Mouse (Mus musculus) thymus, postnatal 10 days (tissue): ENCODE measurements at regions not wholly inside any gene's neighbourhood (a gene's known extent, or its start where the extent isn't known, plus 50 kb on each side); places are given as distances from the start of the nearest gene placed in this dataset.
A peak's percentile ranks its signal among the peaks of the same experiment; 100 is the strongest.

Experiments used
- DNase-seq, 2 experiments: peaks; one replicate each; pipeline ENCODE4 v3.0.0; 2021; ENCODE audit warnings: low spot score in 2 of 2

DNA sequence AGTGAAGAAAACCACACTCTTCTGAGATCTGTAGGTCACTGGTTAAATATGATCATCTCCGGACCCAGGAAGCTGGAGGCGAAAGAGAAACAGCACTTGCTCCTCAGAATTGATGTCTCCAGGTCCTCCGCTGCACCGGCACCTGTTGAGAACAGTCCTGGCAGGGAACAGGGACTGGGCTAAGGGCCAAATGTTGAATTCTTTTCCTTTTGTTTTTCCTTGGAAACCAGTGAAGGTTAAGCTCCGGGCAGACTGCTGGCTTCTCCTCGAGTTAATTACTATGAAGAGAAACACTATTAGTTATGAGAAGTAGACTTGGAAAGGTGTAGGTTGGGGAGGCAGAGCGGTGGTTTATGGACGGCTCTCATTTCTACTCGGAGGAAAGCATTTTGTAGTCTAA lies 242.7 kb downstream of the Rngtt start:
- no peak for DNase-seq

DNA sequence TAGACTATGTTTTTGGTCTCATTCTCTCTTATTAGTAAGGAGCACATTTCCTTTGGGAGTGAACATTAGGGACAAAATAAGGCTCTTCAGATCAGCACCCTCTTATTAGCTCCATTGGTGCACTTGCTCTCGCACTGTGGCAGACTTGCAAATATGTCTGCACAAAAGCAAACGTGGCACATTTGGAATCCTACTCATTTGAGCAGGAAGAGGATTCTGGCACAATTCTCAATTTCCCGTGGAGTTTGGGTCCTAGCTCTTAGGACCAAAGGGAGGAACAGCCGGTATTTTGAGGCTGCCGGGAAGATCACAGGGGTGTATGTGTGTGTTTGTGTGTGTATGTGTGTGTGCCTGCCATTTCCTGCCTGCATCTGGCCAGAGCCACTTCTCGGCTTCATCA lies 244.5 kb downstream of the Rngtt start:
- DNase-seq: no peak

DNA sequence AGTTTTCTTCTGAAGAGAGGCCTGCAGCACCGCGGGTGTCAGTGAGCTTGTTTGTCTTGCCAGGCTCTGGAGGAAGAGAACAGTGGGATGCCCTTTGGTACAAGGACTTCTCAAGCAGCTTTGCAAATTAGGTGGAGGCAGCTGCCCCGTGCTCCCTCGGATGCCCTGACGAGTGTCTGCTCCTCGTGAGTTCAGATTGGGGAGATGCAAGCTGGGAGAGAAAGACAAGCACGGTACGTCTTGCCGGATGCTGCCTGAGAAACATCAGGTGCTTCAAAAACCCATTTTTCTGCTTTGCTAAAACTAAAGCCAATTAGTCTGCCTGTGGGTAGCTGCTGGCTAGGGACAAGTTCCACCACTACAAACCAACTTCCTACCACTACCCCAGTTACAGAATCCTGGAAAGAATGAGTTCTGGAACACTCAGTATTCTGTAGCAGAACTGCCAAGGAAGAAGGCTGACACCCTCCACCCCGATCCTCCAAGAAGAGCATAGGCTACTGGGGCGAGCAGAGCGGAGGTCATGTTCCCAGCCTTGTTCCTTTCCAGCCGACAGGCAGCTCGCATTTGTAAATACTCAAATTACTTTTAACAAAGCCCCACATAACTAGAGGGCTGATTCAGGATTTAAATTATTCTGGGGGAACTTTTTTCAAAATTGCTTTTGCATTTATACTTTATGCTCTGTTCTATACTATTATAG lies 245.3 kb downstream of the Rngtt start:
- no peak for DNase-seq

DNA sequence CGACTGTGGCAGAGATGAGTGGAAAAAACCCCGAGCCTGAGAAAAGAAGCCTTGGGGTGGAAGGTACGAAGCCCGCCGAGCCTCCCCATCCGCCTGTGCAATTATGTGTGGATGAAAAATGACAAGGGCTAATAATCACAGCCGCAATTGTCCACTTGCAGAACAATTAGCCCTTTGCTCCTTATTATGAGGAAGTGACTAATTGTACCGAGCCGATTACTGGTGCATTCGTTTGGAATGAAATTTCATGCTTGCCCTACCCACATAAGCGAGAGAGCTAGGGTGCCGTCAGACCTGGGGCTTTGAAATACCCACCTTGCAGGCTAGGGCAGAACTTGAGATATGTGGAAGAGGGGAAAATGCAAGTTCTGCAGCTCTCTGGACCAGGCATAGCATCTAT lies 245.9 kb downstream of the Rngtt start:
- DNase-seq: no peak

DNA sequence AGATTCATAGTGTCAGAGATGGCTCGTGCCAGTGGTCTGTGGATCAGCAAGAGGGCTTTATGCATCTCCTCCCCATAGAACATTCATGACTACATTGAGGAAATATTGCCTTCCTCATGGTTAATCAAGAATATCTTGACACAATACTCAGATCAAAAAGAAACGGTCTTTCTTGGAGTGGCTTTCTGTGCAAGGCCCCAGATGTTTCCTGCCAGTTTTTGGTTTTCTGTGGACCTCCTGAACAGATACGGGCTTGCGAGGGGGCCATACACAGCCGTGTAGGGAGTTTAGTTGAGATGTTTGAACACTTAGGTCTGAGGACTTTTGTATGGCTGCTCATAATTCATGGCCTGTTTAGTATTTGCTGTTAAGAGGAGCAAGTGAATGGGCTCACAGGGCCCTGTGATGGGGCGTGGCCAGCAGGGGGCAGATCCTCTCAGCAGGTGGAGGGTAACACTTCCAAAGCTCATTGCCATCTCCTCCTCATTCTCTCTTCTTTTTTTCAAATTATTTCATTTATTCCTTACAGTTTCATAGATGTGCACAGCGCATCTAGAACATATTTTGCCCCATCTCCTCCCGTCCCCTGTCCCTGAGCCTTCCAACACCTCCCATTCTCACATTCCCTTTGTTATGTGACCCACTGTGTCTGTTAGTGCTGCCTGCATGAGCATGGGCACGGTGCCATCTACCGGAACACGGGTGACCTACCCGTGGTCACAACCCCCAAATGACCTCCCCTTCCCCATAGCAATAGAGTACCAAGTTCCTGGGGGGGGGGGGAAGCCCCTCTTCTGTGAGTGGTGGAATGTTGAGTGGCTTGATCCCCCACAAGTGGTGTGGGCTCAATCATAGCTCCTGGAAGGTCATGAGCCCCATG lies 246.8 kb downstream of the Rngtt start:
- peak; percentile 10 to 48 for DNase-seq

DNA sequence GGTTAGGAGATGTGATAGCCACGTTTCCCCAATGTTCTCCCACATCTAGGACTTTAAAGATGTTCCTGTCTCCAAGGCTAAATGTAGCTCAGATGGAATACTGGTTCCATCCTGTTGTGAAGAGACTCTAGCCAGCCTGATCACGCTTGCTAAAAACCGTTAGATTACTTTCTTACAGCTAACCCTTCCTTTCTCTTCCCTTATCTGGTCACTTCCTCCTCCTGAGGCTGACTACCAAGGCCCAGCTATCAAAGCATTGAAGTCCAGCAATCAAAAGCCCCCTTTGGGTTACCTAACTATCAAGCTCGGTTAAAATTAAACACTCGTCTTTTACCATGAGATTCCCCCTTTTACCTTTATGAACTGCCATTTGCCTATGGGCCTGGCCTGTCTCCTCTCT lies 260.2 kb downstream of the Rngtt start:
- no peak for DNase-seq

DNA sequence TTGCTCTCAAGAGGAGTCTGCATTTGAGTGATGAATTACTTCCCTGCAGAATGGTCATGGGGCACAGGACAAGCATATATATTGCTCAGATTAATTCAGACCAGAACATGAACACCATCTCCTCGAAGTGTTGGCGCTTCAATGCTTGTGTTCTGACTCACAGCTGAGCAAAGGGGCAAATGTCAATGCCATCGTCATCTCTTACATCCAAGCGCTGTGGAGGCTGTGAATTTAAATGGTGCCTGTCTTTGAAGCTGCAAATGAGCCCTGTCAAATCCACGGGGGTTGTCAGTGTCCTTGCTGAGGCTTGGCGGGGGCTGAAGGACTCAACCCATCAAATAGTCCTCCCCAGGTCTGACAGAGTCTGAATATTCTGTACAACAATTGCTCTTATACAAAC lies 261.2 kb downstream of the Rngtt start:
- no peak for DNase-seq

DNA sequence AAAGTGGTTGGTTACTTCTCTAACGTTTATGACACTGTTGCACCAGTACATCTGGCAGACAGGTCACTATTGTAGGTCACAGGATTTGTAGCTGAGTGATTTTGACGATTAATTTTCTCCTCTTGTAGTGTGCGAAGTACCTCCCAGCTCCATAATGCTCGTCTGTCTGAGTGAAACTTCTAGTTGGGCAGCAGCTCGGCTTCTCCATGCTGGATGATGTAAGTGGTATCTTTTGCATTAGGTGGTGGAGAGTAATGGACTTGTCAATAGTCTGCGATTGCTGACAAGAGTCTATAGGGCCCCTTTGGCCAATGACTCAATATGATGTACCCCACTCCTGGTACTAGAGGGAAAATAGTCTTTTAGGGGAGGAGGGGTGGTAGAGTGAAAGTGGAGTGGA lies 267.5 kb downstream of the Rngtt start:
- DNase-seq: no peak

DNA sequence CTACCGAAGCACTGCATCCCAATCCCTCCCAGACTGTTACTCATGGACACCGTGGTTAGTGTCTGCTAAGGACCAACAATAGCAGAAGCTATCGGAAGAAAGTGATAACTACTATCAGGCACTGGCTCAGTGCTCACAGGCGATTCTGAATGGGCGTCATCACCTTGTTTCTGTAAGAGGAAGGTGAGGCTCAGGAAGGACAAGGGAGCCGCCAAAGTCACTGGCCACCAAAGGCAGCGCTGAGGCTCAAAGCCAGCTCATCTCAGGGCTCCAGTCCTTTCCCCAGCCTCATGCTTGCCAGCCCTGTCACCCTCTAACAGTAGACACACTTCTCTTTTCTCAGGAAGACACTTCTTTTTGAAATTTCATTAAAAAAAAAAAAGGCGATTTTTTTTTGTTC lies 270.4 kb downstream of the Rngtt start:
- no peak for DNase-seq

DNA sequence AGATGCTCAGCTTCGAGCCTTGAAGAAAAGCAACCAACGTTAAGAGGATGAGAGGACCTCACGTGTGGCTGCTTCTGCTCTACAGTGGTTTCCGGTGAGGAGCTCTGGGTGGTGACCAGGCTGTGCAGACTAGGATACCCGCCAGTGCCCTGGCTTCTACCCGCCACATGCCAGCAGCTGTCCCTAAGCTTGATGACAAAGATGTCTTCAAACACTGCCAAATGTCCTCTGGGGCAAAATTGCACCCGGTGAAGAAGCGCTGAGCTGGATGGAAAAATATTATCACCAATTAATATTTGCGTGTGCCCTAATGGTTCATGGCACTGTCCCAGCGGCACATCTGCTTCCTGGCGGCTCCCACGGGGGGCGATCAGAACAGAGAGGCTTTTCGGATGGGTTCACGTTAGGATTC lies 271.1 kb downstream of the Rngtt start:
- DNase-seq: no peak

DNA sequence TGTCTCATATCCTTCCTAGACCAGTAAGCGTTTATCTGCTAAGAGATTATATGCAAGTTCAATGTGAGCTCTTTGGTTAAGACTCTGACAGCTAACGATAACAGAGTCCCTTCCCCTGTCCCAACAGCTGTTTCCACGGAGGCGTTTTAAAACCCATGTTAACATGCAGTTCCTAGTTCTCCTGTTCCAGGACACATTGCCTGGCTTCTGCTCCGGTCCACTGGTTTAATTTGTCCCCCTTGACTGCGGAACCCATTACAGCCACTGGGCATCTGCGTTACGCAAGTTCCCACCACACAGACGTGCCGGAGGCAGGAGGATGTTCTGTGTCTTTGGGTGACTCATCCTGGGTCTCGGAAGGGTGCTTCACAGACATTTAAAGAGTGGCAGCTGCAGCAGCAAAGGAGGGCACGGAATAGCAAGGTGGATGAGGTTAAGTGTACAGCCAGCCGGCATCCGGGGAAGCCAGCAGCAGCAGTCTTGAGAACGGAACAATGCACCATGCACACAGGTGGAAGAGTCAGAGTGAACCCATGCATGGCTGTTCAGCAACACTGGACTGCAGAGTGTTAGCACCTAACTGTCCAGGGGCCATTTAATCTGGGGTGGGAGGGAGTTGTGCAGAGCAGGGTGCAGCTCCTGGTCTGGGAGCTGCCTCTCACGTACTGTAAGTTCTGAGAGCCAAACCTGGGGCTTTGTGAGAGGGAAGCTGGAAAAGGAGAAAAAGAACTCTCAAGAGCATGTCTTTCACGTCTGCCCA lies 271.8 kb downstream of the Rngtt start:
- no peak for DNase-seq

DNA sequence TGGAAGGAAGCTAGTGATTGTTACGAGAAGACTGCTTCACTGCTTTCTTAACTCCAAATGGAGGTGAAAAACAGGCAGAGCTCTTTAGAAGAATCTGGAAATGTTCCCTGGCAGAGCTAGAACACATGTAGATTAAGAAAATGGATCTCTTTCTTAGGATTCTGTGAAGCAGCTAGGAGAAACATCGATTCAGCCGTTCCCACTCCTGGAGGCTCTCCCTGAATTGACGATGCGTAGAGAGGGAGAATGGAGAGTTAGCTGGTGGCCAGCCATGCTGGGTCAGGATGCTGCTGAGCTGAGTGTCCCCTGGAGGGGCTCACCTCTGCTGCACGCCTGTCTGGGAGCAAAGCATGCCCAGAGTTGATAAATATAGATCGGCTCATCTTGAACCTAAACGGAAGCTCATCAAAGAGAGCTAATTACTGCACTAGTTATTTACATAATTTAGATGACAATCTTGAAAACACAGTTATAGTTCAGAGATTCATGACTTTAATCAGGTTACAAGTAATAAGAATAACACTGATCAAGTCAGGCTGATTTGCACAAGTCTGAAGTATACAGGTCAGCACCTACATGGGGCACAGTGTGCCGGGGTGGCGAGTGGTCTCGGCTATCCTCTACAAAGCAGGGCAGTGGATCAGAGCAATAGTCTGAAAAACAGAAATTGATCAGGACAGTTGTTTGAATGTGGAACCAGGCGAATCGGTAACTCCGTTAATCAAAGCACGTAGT lies 273.0 kb downstream of the Rngtt start:
- DNase-seq: no peak

DNA sequence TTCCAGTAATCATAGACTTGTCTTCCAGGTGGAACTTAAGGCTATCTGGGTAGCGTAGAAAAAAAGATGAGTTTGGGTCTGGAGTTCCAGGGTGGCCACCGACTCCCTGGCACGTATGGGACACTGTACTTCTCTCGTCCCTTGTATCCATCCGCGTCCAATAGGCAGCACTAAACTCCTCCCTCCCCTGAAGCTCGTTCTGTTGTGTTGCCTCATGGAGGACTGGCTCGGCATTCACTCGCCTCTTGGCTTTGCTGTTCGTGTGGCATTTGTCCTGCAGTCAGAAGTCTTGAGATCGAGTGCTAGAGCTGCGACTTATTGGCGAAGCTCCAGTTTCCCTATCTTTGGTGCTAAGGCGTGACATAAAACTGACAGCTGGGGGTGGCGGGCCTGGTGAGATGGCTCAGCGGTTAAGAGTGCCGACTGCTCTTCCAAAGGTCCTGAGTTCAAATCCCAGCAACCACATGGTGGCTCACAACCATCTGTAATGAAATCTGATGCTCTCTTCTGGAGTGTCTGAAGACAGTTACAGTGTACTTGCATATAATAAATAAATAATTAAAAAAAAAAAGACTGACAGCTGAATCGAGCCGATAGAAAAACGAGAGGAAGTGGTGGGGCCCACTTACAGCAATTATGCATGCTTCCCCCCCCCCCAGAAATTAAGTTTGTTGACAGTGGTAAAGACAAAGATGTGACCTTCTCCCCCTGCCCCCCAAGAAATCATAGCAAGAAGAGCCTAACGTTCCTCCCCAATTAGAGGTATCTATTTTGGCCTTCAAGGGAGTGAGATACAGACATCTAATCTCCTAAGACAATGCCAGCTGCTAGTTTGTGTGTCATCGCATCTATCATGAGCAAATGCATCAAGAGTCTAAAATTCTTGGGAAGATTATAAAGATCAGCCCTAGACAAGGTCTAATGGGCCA lies 274.1 kb downstream of the Rngtt start:
- DNase-seq: no peak

DNA sequence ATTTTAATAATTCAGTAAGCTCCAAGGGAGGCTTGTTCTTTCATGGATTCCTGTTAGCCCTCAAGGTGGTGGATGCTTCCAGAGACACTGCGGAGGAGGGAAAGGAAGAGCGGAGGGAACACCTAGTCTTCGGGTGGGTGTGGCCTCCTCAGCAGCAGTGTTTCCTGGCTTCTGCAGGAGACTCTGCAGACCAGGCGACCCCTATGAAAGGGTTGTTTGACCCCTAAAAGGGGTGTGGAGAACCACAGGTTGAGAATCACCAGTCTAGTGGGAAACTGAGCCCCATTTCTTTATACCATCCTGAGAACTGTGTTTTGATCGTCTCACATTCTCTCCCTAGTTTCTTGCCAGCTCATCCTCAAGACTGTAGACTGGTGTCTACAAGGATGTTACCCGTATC lies 275.7 kb downstream of the Rngtt start:
- DNase-seq: no peak

DNA sequence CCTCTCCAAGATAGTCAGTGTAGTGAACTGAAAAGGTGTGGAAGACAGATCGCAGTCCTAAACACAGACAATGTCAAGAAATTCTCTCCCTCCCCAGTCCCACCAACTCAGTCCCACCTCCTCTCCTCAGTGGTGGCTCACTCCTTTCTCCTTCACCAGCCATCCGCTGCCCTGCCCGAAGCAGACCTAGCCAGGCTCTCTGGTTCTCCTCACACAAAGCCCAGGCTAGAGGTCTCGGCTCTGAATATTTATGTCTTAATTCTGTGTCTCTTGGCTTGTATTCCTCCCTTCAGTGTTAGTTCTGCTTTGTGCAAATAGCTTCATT lies 276.1 kb downstream of the Rngtt start:
- no peak for DNase-seq

DNA sequence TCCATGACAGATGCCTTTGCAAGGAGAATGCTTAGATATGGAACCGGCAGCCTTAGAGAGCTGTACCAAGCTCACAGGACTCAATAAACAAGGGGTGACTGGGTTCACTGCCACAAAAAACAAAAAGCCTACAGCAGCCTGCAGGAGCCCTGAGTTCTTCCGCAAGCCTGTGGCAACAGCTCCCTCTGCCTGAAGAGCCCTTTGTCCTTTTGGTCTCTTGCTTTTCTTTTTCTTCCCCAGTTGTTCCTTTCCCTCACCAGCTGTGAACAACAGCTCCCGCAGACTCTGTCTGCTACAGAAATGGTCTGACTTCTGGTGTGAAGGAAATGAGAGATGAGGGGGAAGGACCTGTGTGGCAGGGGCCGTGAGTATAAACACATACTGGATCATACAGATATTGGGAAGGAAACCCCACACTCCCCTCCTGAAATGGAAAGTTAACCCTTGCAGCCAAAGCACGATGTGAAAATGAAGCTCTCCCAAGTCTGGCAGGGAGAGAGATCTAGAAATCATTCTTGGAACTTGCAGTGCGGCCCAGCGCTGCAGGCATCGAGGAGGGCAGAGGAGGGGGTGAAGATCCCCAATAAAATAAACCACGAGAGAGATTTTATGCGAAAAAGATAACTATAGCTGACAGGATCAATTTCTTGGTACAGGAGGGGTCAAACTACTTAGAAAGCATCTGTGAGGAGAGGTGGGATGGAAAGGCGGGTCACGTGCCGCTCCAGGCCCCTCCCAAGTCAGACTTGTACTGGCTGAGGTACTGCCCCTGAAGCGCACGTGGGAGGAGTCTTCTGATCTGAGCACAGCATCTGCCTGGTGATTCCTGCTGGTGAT lies 276.7 kb downstream of the Rngtt start:
- peak in 1 of 2 experiments; percentile 46 for DNase-seq

DNA sequence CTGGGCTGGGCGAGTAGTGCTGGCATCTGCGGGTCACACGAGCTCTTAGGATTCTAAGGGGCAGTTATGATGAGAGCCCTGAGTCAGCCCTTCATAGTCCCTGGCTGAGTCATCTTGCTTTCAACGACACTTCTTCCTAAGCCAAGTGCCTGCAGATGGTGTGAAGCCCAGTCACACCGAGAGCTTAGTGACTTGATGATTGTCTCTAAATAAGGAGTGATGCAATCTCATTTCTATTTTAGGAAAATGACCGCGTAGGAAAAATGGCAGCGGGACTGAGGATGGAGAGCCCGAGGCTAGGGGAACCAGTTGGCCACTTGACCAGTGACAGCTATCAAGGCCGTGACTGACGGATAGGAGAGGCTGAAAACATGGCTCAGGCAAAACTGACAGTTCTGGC lies 277.6 kb downstream of the Rngtt start:
- DNase-seq: no peak

DNA sequence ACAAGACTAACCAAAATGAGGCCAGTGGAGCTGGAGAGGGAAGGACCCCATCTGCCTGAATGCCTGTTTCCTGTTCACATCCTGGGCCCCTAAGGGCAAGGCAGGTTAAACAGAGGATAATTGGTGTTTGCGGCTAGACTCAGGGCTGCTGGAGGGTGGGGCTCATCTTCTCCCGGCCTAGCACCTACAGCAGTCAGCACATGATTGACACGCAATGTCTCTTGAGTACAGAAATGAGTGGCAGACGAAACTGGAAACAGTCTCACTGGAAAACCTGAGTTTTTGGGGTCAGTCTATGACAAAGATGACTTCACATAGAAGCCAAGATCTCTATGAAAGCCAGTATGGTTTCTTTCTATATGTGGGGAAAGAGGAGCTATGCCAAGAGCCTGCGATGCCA lies 278.0 kb downstream of the Rngtt start:
- DNase-seq: no peak

DNA sequence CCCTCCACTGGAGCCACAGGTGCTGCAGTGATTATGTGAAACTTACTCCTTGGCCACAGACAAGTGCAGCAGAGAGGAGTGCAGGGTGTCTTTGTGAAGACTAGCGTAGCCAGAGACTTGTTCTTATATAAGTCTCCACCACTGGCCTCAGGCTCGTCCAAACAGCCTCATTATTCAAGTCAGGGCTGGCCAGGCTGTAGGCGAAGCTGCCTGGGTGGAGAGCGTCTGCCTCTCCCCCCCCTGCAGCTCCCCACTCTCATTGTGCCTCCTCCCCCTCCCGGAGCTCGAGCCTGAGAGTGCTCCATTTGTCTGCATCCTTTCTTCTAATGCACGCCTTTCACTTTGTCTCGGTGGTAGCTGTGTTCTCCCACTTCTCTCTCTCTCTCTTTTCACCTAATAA lies 279.1 kb downstream of the Rngtt start:
- no peak for DNase-seq
